Mouse (Mus musculus): Measurements from ENCODE around the gene Arhgef38. TPM values are rescaled to one million over a fixed set of nuclear protein-coding genes. Genes with fewer than 3 reads are reported as not detected.

Arhgef38 gene
- polyA plus RNA-seq, 1 experiment: 8.2 TPM

- H3K4me1 ChIP-seq (ENCODE audit: control insufficient read depth, insufficient read depth, low read length): peaks cover 2% of the 10 kb centered on the region
- peak overlapping the region; percentile 72 for H3K4me3 ChIP-seq (replicated peaks; ENCODE audit: extremely low read depth, low read depth, low read length)
- WGBS: 6% methylated on average over 11 of the region's 11 CpGs
- no peak for TF ChIP-seq POLR2A (IDR thresholded peaks at IDR 0.05; ENCODE audit: borderline replicate concordance, extremely low read depth, low read depth, low read length)
- no peak for DNase-seq
Measured at GRCm38 (mm10) chr3:133090247-133091120, 144.3 kb downstream of the Arhgef38 start.

- WGBS: 46% methylated on average over 3 of the region's 3 CpGs
- no peak for DNase-seq
- no peaks in the 10 kb centered on the region; the same call in 1 of the 2 replicates for H3K4me1 ChIP-seq (ENCODE audit: control insufficient read depth, insufficient read depth, low read length)
- TF ChIP-seq CTCF (IDR thresholded peaks at IDR 0.05; ENCODE audit: insufficient read depth, low read length) (peak; percentile 31; the same call in 1 of the 2 replicates), POLR2A (IDR thresholded peaks at IDR 0.05; ENCODE audit: borderline replicate concordance, extremely low read depth, low read depth, low read length) (no peak)
- no peak overlapping the region for H3K4me3 ChIP-seq (replicated peaks; ENCODE audit: extremely low read depth, low read depth, low read length)
Measured at GRCm38 (mm10) chr3:133085858-133086257, 148.9 kb downstream of the Arhgef38 start.

GRCm38 (mm10) chr3:133082736-133083135 is 152.0 kb downstream of the Arhgef38 start:
- DNase-seq: no peak
- Histone ChIP-seq H3K4me3 (replicated peaks; ENCODE audit: extremely low read depth, low read depth, low read length) (no peak overlapping the region), H3K4me1 (ENCODE audit: control insufficient read depth, insufficient read depth, low read length) (no peaks in the 10 kb centered on the region)
- WGBS: 77% methylated on average over 5 of the region's 5 CpGs
- TF ChIP-seq CTCF (IDR thresholded peaks at IDR 0.05; ENCODE audit: insufficient read depth, low read length) (no peak), POLR2A (IDR thresholded peaks at IDR 0.05; ENCODE audit: borderline replicate concordance, extremely low read depth, low read depth, low read length) (no peak)

- Histone ChIP-seq H3K4me3 (replicated peaks; ENCODE audit: extremely low read depth, low read depth, low read length) (no peak overlapping the region), H3K4me1 (ENCODE audit: control insufficient read depth, insufficient read depth, low read length) (no peaks in the 10 kb centered on the region)
- no peak for DNase-seq
- 86% methylated on average over 10 of the region's 10 CpGs for WGBS
- TF ChIP-seq POLR2A (IDR thresholded peaks at IDR 0.05; ENCODE audit: borderline replicate concordance, extremely low read depth, low read depth, low read length) (no peak), CTCF (IDR thresholded peaks at IDR 0.05; ENCODE audit: insufficient read depth, low read length) (no peak)
Measured at GRCm38 (mm10) chr3:133075560-133075959, 159.2 kb downstream of the Arhgef38 start.

Other genes with a start within 250 kb of the Arhgef38 start
- gene Ints12, start 143.1 kb downstream of the Arhgef38 start, polyA plus RNA-seq (2012; rRNA removed): 4.2 and 8.9 TPM in 2 replicates
- gene Gstcd, start 142.9 kb downstream of the Arhgef38 start, polyA plus RNA-seq (2012; rRNA removed): 2.0 and 3.1 TPM in 2 replicates
- gene Ppa2, start 75.2 kb upstream of the Arhgef38 start, polyA plus RNA-seq (2012; rRNA removed): 34.6 and 59.2 TPM in 2 replicates